Mouse (Mus musculus) kidney, adult 18-20 months (tissue): ENCODE measurements around the gene Gm21976.
A peak's percentile ranks its signal among the peaks of the same experiment; 100 is the strongest.

Experiments
- DNase-seq: peaks from one replicate; pipeline ENCODE4 v3.0.0; 2021

Gene Gm21976

GRCm38 (mm10) chr13:98279686-98280085 is at the start of gene Gm21976:
Gene Gm21976, plus strand, starts transcription at chr13:98279887.
- DNase-seq, result no peak

- no peak for DNase-seq
Measured at GRCm38 (mm10) chr13:98230511-98230910, 49.2 kb upstream of the Gm21976 start.

DNA sequence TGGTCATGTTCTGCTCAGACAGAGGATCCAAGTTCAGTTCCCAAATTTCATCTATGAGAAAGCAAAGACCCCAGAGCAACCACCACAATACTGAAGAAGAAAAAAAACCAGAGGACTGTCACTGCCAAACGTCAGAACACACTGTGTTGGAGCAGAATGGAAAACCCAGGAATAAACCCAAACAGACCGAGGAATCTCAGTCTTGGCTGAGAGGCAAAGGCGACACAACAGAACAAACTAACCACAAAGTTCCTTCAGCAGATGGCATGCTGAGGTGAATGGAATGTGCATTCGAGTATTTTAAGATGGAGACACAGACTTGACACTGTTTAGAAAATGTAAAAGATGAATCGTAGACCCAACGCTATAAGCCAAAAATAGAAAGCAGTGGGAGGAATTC is 44.2 kb upstream of the Gm21976 start:
- DNase-seq, result no peak

- peak; percentile 75 for DNase-seq
Measured at GRCm38 (mm10) chr13:98239978-98240641, 39.6 kb upstream of the Gm21976 start.

DNA sequence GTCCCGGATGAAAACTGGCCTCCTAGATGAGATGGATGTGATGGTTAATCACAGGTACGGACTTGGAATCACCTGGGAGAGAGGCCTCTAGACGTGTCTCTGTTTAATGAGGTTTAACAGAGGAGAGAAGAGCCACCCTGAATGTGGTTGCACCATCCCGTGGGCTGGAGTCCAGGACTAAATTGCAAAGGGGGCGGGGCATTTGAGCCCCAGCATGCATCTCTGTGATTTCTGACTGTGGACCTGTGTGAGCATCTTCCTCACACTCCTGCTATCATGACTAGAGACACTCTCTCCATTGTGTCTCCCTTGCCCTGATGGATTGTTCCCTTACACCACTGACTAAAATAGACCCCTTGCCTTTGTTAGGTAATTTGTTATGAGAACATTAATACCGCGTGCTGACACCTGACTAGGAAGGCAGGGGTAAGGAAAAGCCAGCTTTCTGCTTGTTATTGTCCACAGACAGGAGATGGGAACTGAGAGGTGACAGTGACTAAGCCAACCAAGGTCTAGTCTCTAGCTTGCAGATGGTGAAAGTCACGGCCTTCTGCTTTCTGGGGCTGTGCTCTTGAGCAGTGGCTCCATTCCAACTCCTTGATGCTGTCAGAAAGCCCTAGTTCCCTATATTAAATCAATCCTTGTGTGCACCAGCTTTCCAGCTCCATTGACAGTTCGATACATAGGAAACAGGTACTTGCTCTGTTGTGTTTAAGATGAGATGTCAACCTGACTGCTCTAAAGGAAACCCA is 38.0 kb upstream of the Gm21976 start:
- DNase-seq, result no peak

DNA sequence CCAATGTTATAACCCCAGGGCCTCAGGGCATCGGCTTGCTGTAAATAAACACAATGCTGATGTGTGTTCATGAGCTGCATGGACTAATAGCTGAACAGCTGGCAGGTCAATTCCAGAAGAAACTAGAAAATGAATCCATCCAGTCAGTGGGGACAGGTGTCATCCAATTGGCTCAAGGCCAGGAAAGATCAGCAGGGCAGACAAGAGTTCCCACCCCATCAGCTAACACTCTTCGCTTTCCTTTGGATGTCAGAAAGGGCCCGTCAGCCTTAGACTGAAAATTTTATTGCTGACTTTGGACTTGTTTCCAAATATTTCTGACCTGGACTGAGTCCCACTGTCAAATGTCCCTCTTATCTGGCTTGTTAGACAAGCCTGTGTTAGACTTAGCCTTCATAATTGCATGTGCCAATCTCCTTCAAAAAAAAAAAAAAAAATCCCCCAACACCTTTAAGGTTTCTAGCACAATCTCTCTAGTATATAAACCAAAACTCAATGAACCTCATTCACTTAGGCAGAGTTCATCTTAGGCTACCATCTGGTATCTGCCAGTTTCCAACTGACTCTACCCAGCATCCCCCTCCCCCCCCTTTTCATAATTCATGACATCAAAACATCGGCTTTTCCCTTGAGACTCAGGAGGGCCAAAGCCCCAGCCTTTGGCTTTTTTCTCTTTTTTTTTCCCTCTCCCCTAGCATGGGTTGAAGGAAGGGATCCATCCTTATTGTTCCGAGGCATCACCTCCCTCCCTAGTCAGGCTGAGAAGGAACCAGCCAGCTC is 34.9 kb upstream of the Gm21976 start:
- DNase-seq, result no peak

- no peak for DNase-seq
Measured at GRCm38 (mm10) chr13:98245386-98245785, 34.3 kb upstream of the Gm21976 start.

DNA sequence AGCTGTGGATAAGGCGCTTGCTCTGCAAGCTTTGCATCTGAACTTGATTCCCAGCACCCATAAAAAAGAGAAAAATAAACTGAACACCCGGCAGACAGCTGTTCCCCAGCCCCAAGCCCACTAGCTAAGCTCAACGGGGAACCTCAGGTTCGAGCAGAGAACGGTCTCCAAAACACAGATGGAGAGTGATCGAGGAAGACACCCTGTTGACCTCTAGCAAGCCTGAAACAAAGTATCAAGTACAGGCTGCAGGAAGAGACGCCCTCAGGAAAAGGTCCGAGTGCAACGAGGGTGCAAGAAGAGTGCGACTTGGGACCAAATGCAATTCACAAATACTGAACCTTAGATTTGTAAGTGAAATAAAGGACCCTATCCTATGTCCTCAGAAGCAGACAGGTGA is 30.1 kb upstream of the Gm21976 start:
- DNase-seq, result no peak

- no peak for DNase-seq
Measured at GRCm38 (mm10) chr13:98254921-98255320, 24.8 kb upstream of the Gm21976 start.

DNA sequence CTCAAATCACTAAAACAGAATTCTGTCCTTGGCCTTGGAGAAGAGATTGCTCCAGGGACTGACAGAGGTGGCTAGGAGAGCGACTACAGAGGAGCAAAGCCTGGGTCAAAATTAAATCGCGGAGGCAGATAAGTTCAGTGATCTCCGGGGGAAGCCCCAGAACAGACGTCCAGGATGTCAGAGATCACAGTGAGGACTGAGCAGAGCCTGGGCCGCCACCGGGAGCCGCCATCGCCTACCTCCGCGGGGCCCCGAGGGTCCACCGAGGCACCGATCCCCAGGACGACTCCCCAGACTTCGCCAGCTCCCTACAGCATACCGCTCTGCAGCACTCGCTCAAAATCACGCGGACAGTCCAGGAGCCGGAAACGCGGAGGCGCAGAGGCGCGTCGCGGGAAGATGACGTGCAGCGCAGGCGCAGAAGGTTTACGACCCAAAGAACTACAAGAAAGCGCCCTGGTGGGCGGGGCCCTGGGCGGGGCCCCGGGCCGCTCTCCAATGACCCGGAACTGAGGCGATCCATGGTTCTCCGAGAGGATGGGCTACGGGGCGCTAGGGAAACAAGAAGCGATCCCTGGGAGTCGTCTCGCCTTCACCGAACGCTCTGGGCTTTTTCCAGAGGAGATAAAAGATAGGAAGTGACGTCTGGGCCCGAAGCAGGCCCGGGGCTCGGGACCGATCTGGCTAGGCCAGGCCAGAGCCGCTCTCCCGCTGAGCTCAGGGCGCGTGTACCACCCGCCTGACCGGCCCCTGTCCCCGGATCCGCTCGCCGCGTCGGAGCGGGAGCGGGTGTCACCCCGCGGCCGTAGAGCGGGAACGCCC is 16.8 kb upstream of the Gm21976 start, which contains the start of the genes Utp15 and Ankra2:
Gene Utp15, minus strand, starts transcription at position 406 of the 822 bp plus-strand sequence.
Gene Ankra2, plus strand, starts transcription at position 439 of the 822 bp plus-strand sequence.
- peak; percentile 98 for DNase-seq

DNA sequence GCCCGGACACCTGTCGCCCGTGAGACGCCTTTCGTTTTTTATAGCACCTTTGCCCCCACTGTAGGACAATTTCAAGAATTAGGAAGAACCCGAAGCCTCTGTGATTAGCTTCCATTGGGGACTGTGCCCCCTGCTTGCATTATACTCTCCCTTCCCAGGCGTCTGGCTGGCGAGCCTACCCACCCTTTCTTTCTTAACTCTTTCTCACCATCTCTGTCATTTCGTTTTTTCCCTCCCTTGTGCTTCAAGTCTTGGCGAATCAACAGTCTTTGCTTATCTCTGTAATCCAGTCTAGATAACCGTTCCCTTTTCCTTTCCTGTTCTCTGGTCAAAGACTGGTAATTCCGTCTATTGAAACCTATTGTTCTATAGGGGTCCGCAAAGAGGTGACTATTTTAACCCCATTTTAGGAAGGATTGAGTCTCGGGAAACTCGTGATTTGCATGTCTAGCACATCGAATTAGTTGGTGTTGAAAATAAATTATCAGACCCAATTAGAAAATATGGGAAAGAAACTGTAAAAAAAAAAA is 16.2 kb upstream of the Gm21976 start:
- no peak for DNase-seq

- DNase-seq, result no peak
Measured at GRCm38 (mm10) chr13:98264111-98264510, 15.6 kb upstream of the Gm21976 start.

- DNase-seq, result no peak
Measured at GRCm38 (mm10) chr13:98274023-98274422, 5.7 kb upstream of the Gm21976 start.

DNA sequence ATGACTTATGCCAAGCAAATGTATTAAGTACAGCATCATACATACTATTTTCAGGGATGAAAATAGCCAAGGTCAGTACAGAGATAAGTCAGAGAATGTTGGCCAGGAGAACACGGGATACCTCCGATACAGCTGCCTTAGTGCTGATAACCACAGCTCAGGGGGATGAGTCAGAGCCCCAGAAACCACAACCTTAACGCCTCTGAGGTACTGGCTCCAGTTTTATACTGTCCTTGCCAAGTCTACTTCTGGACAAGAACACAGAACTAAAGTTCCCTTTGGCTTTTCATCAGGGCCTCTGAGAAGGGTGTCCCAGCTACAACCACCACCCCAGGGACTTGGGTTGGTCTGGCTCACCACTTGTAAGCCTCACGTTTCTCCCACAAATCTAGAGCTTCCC is 4.0 kb upstream of the Gm21976 start:
- DNase-seq, result no peak

GRCm38 (mm10) chr13:98276253-98276652 is 3.4 kb upstream of the Gm21976 start:
- DNase-seq, result no peak

DNA sequence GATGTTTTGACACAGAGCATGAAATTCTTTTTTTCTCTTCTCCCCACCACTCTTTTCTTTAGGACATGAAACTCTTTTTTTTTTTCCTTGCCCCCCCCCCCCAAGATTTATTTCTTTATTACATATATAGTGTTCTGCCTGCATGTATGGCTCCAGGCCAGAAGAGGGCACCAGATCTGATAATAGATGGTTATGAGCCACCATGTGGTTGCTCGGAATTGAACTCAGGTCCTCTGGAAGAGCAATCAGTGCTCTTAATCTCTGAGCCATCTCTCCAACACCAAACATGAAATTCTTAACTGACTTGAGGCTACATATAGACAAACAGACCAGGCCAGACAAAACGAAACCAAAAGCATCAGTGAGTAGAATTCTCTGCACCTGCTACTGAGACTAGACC is 2.2 kb upstream of the Gm21976 start:
- no peak for DNase-seq

GRCm38 (mm10) chr13:98280990-98281650 is 1.4 kb downstream of the Gm21976 start:
- DNase-seq, result no peak

DNA sequence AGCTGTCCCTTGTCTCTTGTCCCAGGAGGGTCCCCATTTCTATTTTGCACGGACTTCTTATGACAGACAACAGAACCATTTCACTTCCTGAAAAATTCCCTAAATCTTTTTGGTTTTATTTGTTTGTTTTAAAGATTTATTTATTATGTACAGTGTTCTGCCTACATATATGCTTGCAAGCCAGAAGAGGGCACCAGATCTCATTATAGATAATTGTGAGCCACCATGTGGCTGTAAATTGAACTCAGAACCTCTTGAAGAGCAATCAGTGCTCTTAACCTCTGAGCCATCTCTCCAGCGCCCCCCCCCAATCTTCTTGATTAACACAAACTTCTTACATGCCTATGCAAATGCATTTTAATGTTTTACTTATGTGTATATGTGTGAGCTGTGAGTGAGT is 11.0 kb downstream of the Gm21976 start:
- no peak for DNase-seq

GRCm38 (mm10) chr13:98291712-98292111 is 12.0 kb downstream of the Gm21976 start:
- no peak for DNase-seq

GRCm38 (mm10) chr13:98296072-98296471 is 16.4 kb downstream of the Gm21976 start:
- DNase-seq, result no peak

DNA sequence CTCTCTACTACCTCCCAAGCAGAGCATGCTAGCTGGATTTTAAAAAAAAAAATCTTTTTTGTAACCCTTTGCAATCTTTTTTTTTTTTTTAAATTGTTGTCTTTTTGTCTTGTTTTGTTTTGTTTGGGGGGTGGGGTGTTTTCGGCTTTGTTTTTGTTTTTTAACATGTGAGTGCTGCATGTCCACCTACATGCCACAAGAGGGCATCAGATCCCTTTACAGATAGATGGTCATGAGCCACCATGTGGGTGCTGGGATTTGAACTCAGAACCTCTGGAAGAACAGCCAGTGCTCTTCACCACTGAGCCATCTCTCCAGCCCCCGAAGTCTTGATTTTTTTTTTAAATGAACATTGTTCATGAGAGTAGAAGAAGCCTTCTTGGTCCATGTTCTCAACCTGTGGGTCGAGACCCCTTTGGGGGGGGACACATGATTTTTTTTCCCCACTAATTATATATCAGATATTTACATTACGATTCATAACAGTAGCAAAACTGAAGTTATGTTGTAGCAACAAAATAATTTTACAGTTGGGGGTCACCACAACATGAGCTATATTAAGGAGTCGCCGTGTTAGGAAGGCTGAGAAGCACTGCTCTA is 18.3 kb downstream of the Gm21976 start:
- DNase-seq, result no peak
